Mouse (Mus musculus) small intestine, adult 2 months (tissue): ENCODE results near the gene Clhc1. TPM values are rescaled to one million over a fixed set of nuclear protein-coding genes. Genes with fewer than 3 reads are reported as not detected.

ENCODE experiments used
- H3K27ac ChIP-seq: fragments of 200-500 bp; 2 replicates; pipeline ENCODE4 v1.5.1; 2012; ENCODE audit warnings: low read depth, low read length, control low read depth, inconsistent platforms; ENCODE audit not compliant: insufficient read depth
- H3K27me3 ChIP-seq: fragments of 200-500 bp; 2 replicates; pipeline ENCODE4 v1.6.1; 2012; ENCODE audit warnings: mild to moderate bottlenecking, moderate library complexity, low read length, inconsistent platforms; ENCODE audit not compliant: control insufficient read depth, insufficient read depth
- H3K36me3 ChIP-seq: fragments of 200-500 bp; 2 replicates; pipeline ENCODE4 v1.6.1; 2012; ENCODE audit warnings: mild to moderate bottlenecking, low read length, control low read depth, inconsistent platforms; ENCODE audit not compliant: control insufficient read depth, insufficient read depth
- H3K4me1 ChIP-seq: fragments of 200-500 bp; 2 replicates; pipeline ENCODE4 v1.6.1; 2012; ENCODE audit warnings: low read length, inconsistent platforms, mixed read lengths; ENCODE audit not compliant: control insufficient read depth, insufficient read depth, insufficient read length
- H3K4me3 ChIP-seq: fragments of 200-500 bp; 2 replicates; pipeline ENCODE4 v1.5.1; 2012; ENCODE audit warnings: low read depth, mild to moderate bottlenecking, control low read depth, inconsistent platforms, low read length, moderate library complexity
- CTCF ChIP-seq: fragments of 200-500 bp; IDR thresholded peaks from 2 replicates; pipeline ENCODE4 v1.5.1; 2012; ENCODE audit warnings: low read depth, mild to moderate bottlenecking, control low read depth, inconsistent platforms, low read length, moderate library complexity, mixed read lengths; ENCODE audit not compliant: insufficient replicate concordance, insufficient read length; ENCODE audit errors: extremely low read depth
- POLR2A ChIP-seq: fragments of 200-500 bp; IDR thresholded peaks from 2 replicates; pipeline ENCODE4 v1.6.1; 2012; ENCODE audit warnings: low read depth, mild to moderate bottlenecking, control low read depth, inconsistent platforms, low read length, moderate library complexity
- WGBS: fragments of 180-500 bp; shearing (Covaris S2); methylation state at CpG from one replicate; pipeline ENCODE4 v1.1.7; 2018; 5-methylcytosine and 5-hydroxymethylcytosine counted together
- polyA plus RNA-seq: library from polyadenylated mRNA; depleted of rRNA; stranded (reverse); fragments of >200 nt; gene quantifications from 2 replicates; pipeline ENCODE4 v1.2.3, GENCODE M21; 2012

Gene Clhc1
- polyA plus RNA-seq, 1 experiment: not detected

DNA sequence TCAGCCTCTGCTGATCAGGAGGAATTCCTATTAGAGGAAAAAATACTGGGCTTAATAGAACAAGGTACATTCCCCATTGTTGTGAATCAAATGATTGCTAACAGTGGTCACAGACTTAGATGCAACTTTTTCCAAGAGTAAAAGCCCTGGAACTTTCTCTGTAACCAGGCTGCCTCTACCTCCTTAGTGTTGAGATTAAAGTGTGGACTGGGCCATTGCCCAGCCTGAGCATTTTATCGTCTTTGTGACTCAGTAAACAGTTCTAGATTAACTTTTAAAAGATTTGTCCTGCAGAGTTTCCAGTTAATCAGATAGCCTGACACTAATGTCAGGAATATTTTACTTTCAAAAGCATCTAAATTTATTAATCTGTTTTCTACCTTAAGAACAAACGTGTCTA lies 988 bp upstream of the Clhc1 start:
- no peak overlapping the region for H3K27ac ChIP-seq
- no peak for TF ChIP-seq POLR2A
- TF ChIP-seq CTCF: no peak
- peaks cover 2% of the 10 kb centered on the region; the same call in 1 of the 2 replicates for H3K4me1 ChIP-seq
- H3K4me3 ChIP-seq: no peak overlapping the region
- H3K27me3 ChIP-seq: no peaks in the 10 kb centered on the region
- H3K36me3 ChIP-seq: peaks cover 23% of the 10 kb centered on the region
- 3% methylated on average over 2 of the region's 2 CpGs for WGBS

GRCm38 (mm10) chr11:29547249-29547751 lies 450 bp upstream of the Clhc1 start:
- Histone ChIP-seq H3K4me3 (peak overlapping the region; percentile 91), H3K27ac (peak overlapping the region; percentile 44; the same call in 1 of the 2 replicates), H3K27me3 (no peaks in the 10 kb centered on the region), H3K4me1 (peaks cover 2% of the 10 kb centered on the region; the same call in 1 of the 2 replicates), H3K36me3 (peaks cover 21% of the 10 kb centered on the region)
- under 1% methylated on average over 27 of the region's 27 CpGs for WGBS
- no peak for TF ChIP-seq POLR2A
- TF ChIP-seq CTCF: no peak

GRCm38 (mm10) chr11:29548504-29549424 lies 1.0 kb downstream of the Clhc1 start:
- 19% methylated on average over 23 of the region's 23 CpGs for WGBS
- peak overlapping the region; percentile 51 for H3K27ac ChIP-seq
- TF ChIP-seq CTCF (no peak), POLR2A (no peak)

GRCm38 (mm10) chr11:29549425-29549778 lies 1.7 kb downstream of the Clhc1 start:
- Histone ChIP-seq H3K27me3 (no peaks in the 10 kb centered on the region), H3K36me3 (peaks cover 12% of the 10 kb centered on the region), H3K4me1 (peaks cover 2% of the 10 kb centered on the region; the same call in 1 of the 2 replicates), H3K27ac (no peak overlapping the region), H3K4me3 (no peak overlapping the region)
- 81% methylated on average over 1 of the region's 1 CpGs for WGBS
- no peak for TF ChIP-seq POLR2A
- TF ChIP-seq CTCF: no peak

More at GRCm38 (mm10) chr11:29548504-29549424, 1.0 kb downstream of the Clhc1 start:
- peak overlapping the region; percentile 91 for H3K4me3 ChIP-seq
- H3K36me3 ChIP-seq: peaks cover 17% of the 10 kb centered on the region
- H3K27me3 ChIP-seq: no peaks in the 10 kb centered on the region
- H3K4me1 ChIP-seq: peaks cover 2% of the 10 kb centered on the region; the same call in 1 of the 2 replicates

DNA sequence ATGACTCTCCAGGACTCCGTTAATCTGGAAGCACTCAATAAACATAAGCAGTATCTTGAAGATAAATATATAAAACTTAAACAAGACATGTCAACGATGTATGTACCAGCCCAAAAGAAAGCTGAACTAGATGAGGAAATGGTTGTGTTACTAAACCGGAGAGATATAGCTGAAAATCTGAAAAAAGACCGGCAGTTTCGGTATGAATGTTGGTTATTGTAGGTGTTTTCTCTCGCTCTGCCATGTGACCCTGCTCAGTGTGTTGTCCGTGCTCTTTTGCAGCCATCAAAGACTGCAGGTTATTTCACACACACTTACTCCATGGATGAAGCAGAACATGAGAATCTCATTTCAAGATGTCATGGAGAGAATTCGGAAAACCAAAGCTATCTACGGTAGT lies 12.7 kb downstream of the Clhc1 start:
- TF ChIP-seq CTCF: no peak
- no peak for TF ChIP-seq POLR2A
- Histone ChIP-seq H3K4me1 (no peaks in the 10 kb centered on the region), H3K27me3 (no peaks in the 10 kb centered on the region), H3K4me3 (no peak overlapping the region), H3K36me3 (no peaks in the 10 kb centered on the region), H3K27ac (no peak overlapping the region)
- 78% methylated on average over 9 of the region's 9 CpGs for WGBS

DNA sequence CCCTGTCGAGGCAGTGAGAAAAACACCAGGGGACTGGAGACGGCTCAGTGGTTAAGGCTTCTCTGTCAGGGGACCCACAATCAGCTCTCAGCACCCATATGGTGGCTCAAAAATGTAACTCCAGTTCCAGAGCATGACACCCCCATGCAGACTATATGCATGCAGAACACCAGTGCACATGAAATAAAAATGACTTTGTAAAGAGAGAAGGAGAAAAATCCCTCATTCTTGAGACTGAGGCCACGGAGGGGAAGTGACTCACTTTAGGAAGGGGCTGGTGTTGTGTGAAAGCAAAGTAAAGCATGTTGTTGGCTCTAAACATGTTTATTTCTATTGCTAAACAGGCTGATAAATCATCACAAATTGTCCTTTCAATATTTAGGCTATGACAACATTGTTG lies 13.2 kb downstream of the Clhc1 start:
- no peak overlapping the region for H3K4me3 ChIP-seq
- WGBS: 85% methylated on average over 3 of the region's 3 CpGs

GRCm38 (mm10) chr11:29563406-29563805 lies 15.7 kb downstream of the Clhc1 start:
- Histone ChIP-seq H3K4me1 (no peaks in the 10 kb centered on the region), H3K27ac (no peak overlapping the region), H3K4me3 (no peak overlapping the region), H3K27me3 (no peaks in the 10 kb centered on the region), H3K36me3 (no peaks in the 10 kb centered on the region)
- no peak for TF ChIP-seq POLR2A
- TF ChIP-seq CTCF: no peak
- 81% methylated on average over 2 of the region's 2 CpGs for WGBS

More for the DNA sequence above, 13.2 kb downstream of the Clhc1 start:
- Histone ChIP-seq H3K4me1 (no peaks in the 10 kb centered on the region), H3K36me3 (no peaks in the 10 kb centered on the region), H3K27me3 (no peaks in the 10 kb centered on the region), H3K27ac (no peak overlapping the region)
- TF ChIP-seq CTCF (no peak), POLR2A (no peak)
